Mouse (Mus musculus) kidney, embryonic 14.5 days (tissue): ENCODE data around the gene Il6st. TPM values are rescaled to one million over a fixed set of nuclear protein-coding genes. Genes with fewer than 3 reads are reported as not detected.
"Not testable (repeated sequence)": the region's sequence is repeated elsewhere in the genome, so short reads cannot be mapped to it uniquely, and the experiment has no call there.

ENCODE experiments used
- ATAC-seq: fragments of 200-750 bp; cut with Nextera tagmentation; 2 replicates; pipeline ENCODE4 v1.8.0; 2017; ENCODE audit warnings: moderate number of reproducible peaks, mild to moderate bottlenecking, moderate TSS enrichment, moderate library complexity; ENCODE audit not compliant: low FRiP score, low TSS enrichment
- H3K27ac ChIP-seq: fragments of 300-500 bp; sonication (generic); 2 replicates; pipeline ENCODE4 v1.5.1; 2014; ENCODE audit warnings: low read depth, mild to moderate bottlenecking, low read length, moderate library complexity, mixed read lengths
- H3K27me3 ChIP-seq: fragments of 300-500 bp; sonication (generic); 2 replicates; pipeline ENCODE4 v1.6.1; 2014; ENCODE audit warnings: mild to moderate bottlenecking, low read length; ENCODE audit not compliant: control insufficient read depth, insufficient read depth
- H3K36me3 ChIP-seq: fragments of 300-500 bp; sonication (generic); 2 replicates; pipeline ENCODE4 v1.6.1; 2014; ENCODE audit warnings: low read length, mixed read lengths; ENCODE audit not compliant: control insufficient read depth, insufficient read depth
- H3K4me1 ChIP-seq: fragments of 300-500 bp; sonication (generic); 2 replicates; pipeline ENCODE4 v1.6.1; 2014; ENCODE audit warnings: low read length, mixed read lengths; ENCODE audit not compliant: control insufficient read depth, insufficient read depth
- H3K4me2 ChIP-seq: fragments of 300-500 bp; sonication (generic); replicated peaks from 2 replicates; pipeline ENCODE4 v1.6.1; 2014; ENCODE audit warnings: low read depth, mild to moderate bottlenecking, low read length
- H3K4me3 ChIP-seq: fragments of 300-500 bp; sonication (generic); 2 replicates; pipeline ENCODE4 v1.5.1; 2014; ENCODE audit warnings: mild to moderate bottlenecking, low read length
- H3K9ac ChIP-seq: fragments of 300-500 bp; sonication (generic); 2 replicates; pipeline ENCODE4 v1.6.1; 2014; ENCODE audit warnings: low read depth, mild to moderate bottlenecking, low read length, moderate library complexity
- H3K9me3 ChIP-seq: fragments of 300-500 bp; sonication (generic); 2 replicates; pipeline ENCODE4 v1.6.1; 2016; ENCODE audit warnings: low read length; ENCODE audit not compliant: control insufficient read depth
- WGBS: fragments of 180-500 bp; shearing (Covaris S2); extraction: QIAGEN DNeasy Blood & Tissue Kit; methylation state at CpG from one replicate; pipeline ENCODE4 v1.1.7; 2014; 5-methylcytosine and 5-hydroxymethylcytosine counted together
- polyA plus RNA-seq: library from polyadenylated mRNA; unstranded; fragments of >200 nt; fragmentation: Nextera tagmentation; extraction: Ambion mirVana; gene quantifications from 2 replicates; pipeline ENCODE4 v1.2.1, GENCODE M21; 2014

Il6st gene
- polyA plus RNA-seq, 1 experiment from 2014 or later, result 31.8 TPM

GRCm38 (mm10) chr13:112425181-112425654 is 38.7 kb upstream of the Il6st start:
- 75% methylated on average over 8 of the region's 8 CpGs for WGBS
- no peak overlapping the region for H3K27ac ChIP-seq

GRCm38 (mm10) chr13:112426265-112427135 is 37.4 kb upstream of the Il6st start:
- no peaks in the 10 kb centered on the region for H3K4me1 ChIP-seq
- no peak overlapping the region for H3K27ac ChIP-seq
- H3K36me3 ChIP-seq, result no peaks in the 10 kb centered on the region
- H3K4me3 ChIP-seq, result no peak overlapping the region
- H3K4me2 ChIP-seq, result no peak overlapping the region
- 68% methylated on average over 13 of the region's 13 CpGs for WGBS
- no peak for ATAC-seq
- no peaks in the 10 kb centered on the region for H3K27me3 ChIP-seq
- no peak overlapping the region for H3K9ac ChIP-seq
- H3K9me3 ChIP-seq, result no peaks in the 10 kb centered on the region

More at GRCm38 (mm10) chr13:112425181-112425654, 38.7 kb upstream of the Il6st start:
- Histone ChIP-seq H3K36me3 (no peaks in the 10 kb centered on the region), H3K4me3 (no peak overlapping the region), H3K4me1 (no peaks in the 10 kb centered on the region), H3K4me2 (no peak overlapping the region), H3K9me3 (no peaks in the 10 kb centered on the region), H3K27me3 (no peaks in the 10 kb centered on the region), H3K9ac (no peak overlapping the region)
- ATAC-seq, result no peak

- H3K27ac ChIP-seq, H3K9me3 ChIP-seq, H3K27me3 ChIP-seq, H3K4me3 ChIP-seq, H3K36me3 ChIP-seq, ATAC-seq, H3K4me2 ChIP-seq, H3K9ac ChIP-seq, H3K4me1 ChIP-seq: not testable (repeated sequence)
- 95% methylated on average over 4 of the region's 4 CpGs for WGBS
Measured at GRCm38 (mm10) chr13:112427136-112427470, 36.8 kb upstream of the Il6st start.

- no peaks in the 10 kb centered on the region for H3K9me3 ChIP-seq
- H3K9ac ChIP-seq, result no peak overlapping the region
- no peaks in the 10 kb centered on the region for H3K36me3 ChIP-seq
- H3K4me1 ChIP-seq, result no peaks in the 10 kb centered on the region
- no peak overlapping the region for H3K27ac ChIP-seq
- H3K4me2 ChIP-seq, result no peak overlapping the region
- H3K27me3 ChIP-seq, result no peaks in the 10 kb centered on the region
- WGBS, result 96% methylated on average over 15 of the region's 15 CpGs
- no peak overlapping the region for H3K4me3 ChIP-seq
- no peak for ATAC-seq
Measured at GRCm38 (mm10) chr13:112427521-112427920, 36.3 kb upstream of the Il6st start.

- Histone ChIP-seq H3K36me3 (no peaks in the 10 kb centered on the region), H3K27me3 (no peaks in the 10 kb centered on the region), H3K9me3 (no peaks in the 10 kb centered on the region), H3K4me1 (0 out of 2 replicates have a peak, but pooled peaks cover 3% of the 10 kb centered on the region), H3K27ac (no peak overlapping the region), H3K4me2 (no peak overlapping the region), H3K9ac (no peak overlapping the region), H3K4me3 (no peak overlapping the region)
- ATAC-seq, result no peak
- 50% methylated on average over 5 of the region's 5 CpGs for whole genome bisulfite sequencing
Measured at GRCm38 (mm10) chr13:112433271-112433670, 30.6 kb upstream of the Il6st start.

- Histone ChIP-seq H3K4me3 (no peak overlapping the region), H3K4me1 (peaks cover 18% of the 10 kb centered on the region), H3K27me3 (no peaks in the 10 kb centered on the region), H3K36me3 (no peaks in the 10 kb centered on the region), H3K9me3 (no peaks in the 10 kb centered on the region), H3K4me2 (no peak overlapping the region), H3K27ac (no peak overlapping the region; the same call in 1 of the 2 replicates), H3K9ac (no peak overlapping the region)
- 54% methylated on average over 8 of the region's 8 CpGs for WGBS
- ATAC-seq, result no peak
Measured at GRCm38 (mm10) chr13:112435241-112436075, 28.4 kb upstream of the Il6st start.

- no peaks in the 10 kb centered on the region for H3K36me3 ChIP-seq
- no peak overlapping the region for H3K4me2 ChIP-seq
- H3K9me3 ChIP-seq, result no peaks in the 10 kb centered on the region
- no peak for ATAC-seq
- no peak overlapping the region for H3K27ac ChIP-seq
- peaks cover 18% of the 10 kb centered on the region for H3K4me1 ChIP-seq
- no peak overlapping the region for H3K4me3 ChIP-seq
- H3K9ac ChIP-seq, result no peak overlapping the region
- no peaks in the 10 kb centered on the region for H3K27me3 ChIP-seq
- WGBS, result 72% methylated on average over 7 of the region's 7 CpGs
Measured at GRCm38 (mm10) chr13:112436288-112436687, 27.6 kb upstream of the Il6st start.

GRCm38 (mm10) chr13:112438001-112438868 is 25.6 kb upstream of the Il6st start:
- no peaks in the 10 kb centered on the region for H3K36me3 ChIP-seq
- no peak for ATAC-seq
- peaks cover 15% of the 10 kb centered on the region for H3K4me1 ChIP-seq
- H3K4me2 ChIP-seq, result no peak overlapping the region
- no peaks in the 10 kb centered on the region for H3K27me3 ChIP-seq
- no peak overlapping the region for H3K27ac ChIP-seq
- 88% methylated on average over 21 of the region's 21 CpGs for WGBS
- H3K9me3 ChIP-seq, result no peaks in the 10 kb centered on the region
- no peak overlapping the region for H3K9ac ChIP-seq
- H3K4me3 ChIP-seq, result no peak overlapping the region
